Mouse (Mus musculus): ENCODE results near the gene Aldh2. TPM values are rescaled to one million over a fixed set of nuclear protein-coding genes. Genes with fewer than 3 reads are reported as not detected.

The Aldh2 gene
- total and polyA plus RNA-seq, 3 experiments, result 198 to 471 (median 267) TPM

GRCm38 (mm10) chr5:121535116-121535515 lies 58.5 kb downstream of the Aldh2 start:
- 0 out of 2 replicates have a peak, but pooled peaks cover 2% of the 10 kb centered on the region for H3K79me2 ChIP-seq (ENCODE audit: control insufficient read depth, insufficient read depth, low read length, poor library complexity)
- H3K4me1 ChIP-seq (ENCODE audit: control insufficient read depth in 1 of 2, insufficient read depth in 2 of 2, low read length in 2 of 2), result no peaks in the 10 kb centered on the region
- H3K36me3 ChIP-seq (ENCODE audit: control insufficient read depth in 1 of 2, insufficient read depth in 2 of 2, low read length in 2 of 2), result peaks cover 0 to 22% of the 10 kb centered on the region in 2 experiments; a peak in 2 of 4 replicates
- H3K27me3 ChIP-seq (ENCODE audit: control insufficient read depth in 1 of 2, insufficient read depth in 2 of 2, low read length in 2 of 2), result no peaks in the 10 kb centered on the region
- TF ChIP-seq TCF12 (IDR thresholded peaks at IDR 0.05; ENCODE audit: low read depth, low read length) (no peak), EP300 (IDR thresholded peaks at IDR 0.05; ENCODE audit: low read depth in 1 of 2, low read length in 2 of 2) (peak in 1 of 2 experiments; percentile 16; a peak in 1 of 4 replicates)
- H3K4me3 ChIP-seq (ENCODE audit: control insufficient read depth in 1 of 2, insufficient read depth in 1 of 2, low read depth in 2 of 2, low read length in 2 of 2), result no peak overlapping the region
- no peak overlapping the region for H3K27ac ChIP-seq (ENCODE audit: control insufficient read depth, low read depth, low read length)
- no peaks in the 10 kb centered on the region for H3K9me3 ChIP-seq (replicated peaks; ENCODE audit: insufficient read depth, low read length)
- no peak for DNase-seq (ENCODE audit: low read depth, low spot score)
- H3K9ac ChIP-seq (ENCODE audit: control insufficient read depth, low read depth, low read length, poor library complexity, severe bottlenecking), result no peak overlapping the region

- H3K9me3 ChIP-seq (replicated peaks; ENCODE audit: insufficient read depth, low read length), result no peaks in the 10 kb centered on the region
- H3K27me3 ChIP-seq (ENCODE audit: control insufficient read depth in 1 of 2, insufficient read depth in 2 of 2, low read length in 2 of 2), result no peaks in the 10 kb centered on the region
- TF ChIP-seq CTCF (IDR thresholded peaks at IDR 0.05 in 2 of 3, conservative IDR thresholded peaks at IDR 0.05 in 1 of 3; ENCODE audit: control insufficient read depth in 1 of 3, insufficient read depth in 1 of 3, low read depth in 2 of 3, low read length in 3 of 3, poor library complexity in 1 of 3, severe bottlenecking in 1 of 3) (peak; percentile 28 to 71 (median 52); a peak in 5 of 6 replicates), E2F4 (IDR thresholded peaks at IDR 0.05; ENCODE audit: borderline replicate concordance, low read depth, low read length) (no peak), GABPA (IDR thresholded peaks at IDR 0.05; ENCODE audit: low read depth, low read length) (no peak), ELF1 (IDR thresholded peaks at IDR 0.05; ENCODE audit: low read depth, low read length) (no peak), CHD1 (IDR thresholded peaks at IDR 0.05; ENCODE audit: low read depth, low read length) (no peak), ZKSCAN1 (IDR thresholded peaks at IDR 0.05; ENCODE audit: low read depth, low read length) (no peak), SMC3 (IDR thresholded peaks at IDR 0.05; ENCODE audit: low read depth, low read length) (peak; percentile 42), TAL1 (IDR thresholded peaks at IDR 0.05; ENCODE audit: low read length) (no peak), ZC3H11A (IDR thresholded peaks at IDR 0.05; ENCODE audit: low read depth, low read length) (no peak), JUND (IDR thresholded peaks at IDR 0.05; ENCODE audit: low read depth, low read length) (no peak)
- peaks cover 0 to 22% of the 10 kb centered on the region in 2 experiments; a peak in 2 of 4 replicates for H3K36me3 ChIP-seq (ENCODE audit: control insufficient read depth in 1 of 2, insufficient read depth in 2 of 2, low read length in 2 of 2)
- H3K4me3 ChIP-seq (ENCODE audit: control insufficient read depth in 1 of 2, insufficient read depth in 1 of 2, low read depth in 2 of 2, low read length in 2 of 2), result no peak overlapping the region
- no peak overlapping the region for H3K27ac ChIP-seq (ENCODE audit: control insufficient read depth, low read depth, low read length)
- peak; percentile 70 for DNase-seq (ENCODE audit: low read depth, low spot score)
- H3K4me1 ChIP-seq (ENCODE audit: control insufficient read depth in 1 of 2, insufficient read depth in 2 of 2, low read length in 2 of 2), result no peaks in the 10 kb centered on the region
- H3K9ac ChIP-seq (ENCODE audit: control insufficient read depth, low read depth, low read length, poor library complexity, severe bottlenecking), result no peak overlapping the region
- H3K79me2 ChIP-seq (ENCODE audit: control insufficient read depth, insufficient read depth, low read length, poor library complexity), result no peaks in the 10 kb centered on the region
Measured at GRCm38 (mm10) chr5:121534521-121534920, 59.1 kb downstream of the Aldh2 start.

GRCm38 (mm10) chr5:121526961-121527360 lies 66.7 kb downstream of the Aldh2 start:
- no peak overlapping the region for H3K4me3 ChIP-seq (ENCODE audit: control insufficient read depth in 1 of 2, insufficient read depth in 1 of 2, low read depth in 2 of 2, low read length in 2 of 2)
- no peak overlapping the region for H3K27ac ChIP-seq (ENCODE audit: control insufficient read depth, low read depth, low read length)
- no peak for DNase-seq (ENCODE audit: low read depth, low spot score)
- no peaks in the 10 kb centered on the region for H3K27me3 ChIP-seq (ENCODE audit: control insufficient read depth in 1 of 2, insufficient read depth in 2 of 2, low read length in 2 of 2)
- no peaks in the 10 kb centered on the region for H3K4me1 ChIP-seq (ENCODE audit: control insufficient read depth in 1 of 2, insufficient read depth in 2 of 2, low read length in 2 of 2)
- no peak for TF ChIP-seq RAD21 (IDR thresholded peaks at IDR 0.05; ENCODE audit: low read depth, low read length)
- TF ChIP-seq HCFC1 (IDR thresholded peaks at IDR 0.05; ENCODE audit: low read depth, low read length), result no peak
- TF ChIP-seq ETS1 (IDR thresholded peaks at IDR 0.05; ENCODE audit: low read depth, low read length), result no peak
- no peak for TF ChIP-seq POLR2AphosphoS5 (IDR thresholded peaks at IDR 0.05; ENCODE audit: borderline replicate concordance, low read depth, low read length)
- no peak for TF ChIP-seq ZMIZ1 (IDR thresholded peaks at IDR 0.05; ENCODE audit: low read depth, low read length)
- no peak for TF ChIP-seq TBP (IDR thresholded peaks at IDR 0.05; ENCODE audit: low read depth, low read length)
- no peak for TF ChIP-seq TAL1 (IDR thresholded peaks at IDR 0.05; ENCODE audit: low read length)
- TF ChIP-seq TCF12 (IDR thresholded peaks at IDR 0.05; ENCODE audit: low read depth, low read length), result no peak
- TF ChIP-seq SMC3 (IDR thresholded peaks at IDR 0.05; ENCODE audit: low read depth, low read length), result no peak
- TF ChIP-seq UBTF (IDR thresholded peaks at IDR 0.05; ENCODE audit: borderline replicate concordance, insufficient read depth, low read depth, low read length), result no peak
- TF ChIP-seq CHD1 (IDR thresholded peaks at IDR 0.05; ENCODE audit: low read depth, low read length), result no peak
- no peak for TF ChIP-seq GABPA (IDR thresholded peaks at IDR 0.05; ENCODE audit: low read depth, low read length)
- no peak for TF ChIP-seq CTCF (IDR thresholded peaks at IDR 0.05 in 2 of 3, conservative IDR thresholded peaks at IDR 0.05 in 1 of 3; ENCODE audit: control insufficient read depth in 1 of 3, insufficient read depth in 1 of 3, low read depth in 2 of 3, low read length in 3 of 3, poor library complexity in 1 of 3, severe bottlenecking in 1 of 3)
- no peaks in the 10 kb centered on the region for H3K9me3 ChIP-seq (replicated peaks; ENCODE audit: insufficient read depth, low read length)
- no peak overlapping the region for H3K9ac ChIP-seq (ENCODE audit: control insufficient read depth, low read depth, low read length, poor library complexity, severe bottlenecking)
- H3K79me2 ChIP-seq (ENCODE audit: control insufficient read depth, insufficient read depth, low read length, poor library complexity), result no peaks in the 10 kb centered on the region
- peaks cover 0 to 14% of the 10 kb centered on the region in 2 experiments; a peak in 2 of 4 replicates for H3K36me3 ChIP-seq (ENCODE audit: control insufficient read depth in 1 of 2, insufficient read depth in 2 of 2, low read length in 2 of 2)

Measured in MEL (cell line).